Mouse (Mus musculus) erythroblast, embryonic 14.5 days (primary cell): ENCODE measurements around the gene Isyna1.

Source experiments
- GATA1 ChIP-seq: IDR thresholded peaks from 2 replicates; pipeline ENCODE4 v1.6.1; 2012; ENCODE audit warnings: low read length, inconsistent platforms, mixed read lengths
- TAL1 ChIP-seq: IDR thresholded peaks from 3 replicates; pipeline ENCODE4 v1.6.1; 2012; ENCODE audit warnings: low read length, inconsistent platforms, mixed read lengths

GRCm38 (mm10) chr8:70645501-70646224, 51.5 kb downstream of the Isyna1 start:
- TF ChIP-seq GATA1 (no peak), TAL1 (no peak)
